Mouse (Mus musculus): Measurements from ENCODE around the gene Cep41.

Cep41 gene

DNA sequence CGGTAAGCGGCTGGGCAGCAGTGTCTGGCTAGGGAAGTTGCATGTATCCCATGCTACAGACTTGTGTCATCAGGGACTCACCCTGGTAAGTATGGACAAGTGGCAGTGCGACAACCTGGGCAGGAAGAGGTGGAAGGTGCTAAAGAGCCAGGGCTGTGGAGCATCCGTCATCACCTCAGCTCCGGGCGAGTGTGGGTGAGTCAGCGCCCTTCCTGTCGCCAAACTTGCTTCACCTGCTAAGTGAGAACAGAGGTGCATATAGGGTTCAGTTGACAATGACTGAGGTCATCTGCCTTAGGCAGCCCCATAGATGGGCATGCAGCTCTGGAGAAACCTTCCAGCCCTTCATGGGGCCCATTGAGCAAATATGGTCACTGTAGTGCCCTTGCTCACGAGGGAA lies 68.8 kb downstream of the Cep41 start:
- DNase-seq (ENCODE audit: low spot score), result no peak

DNA sequence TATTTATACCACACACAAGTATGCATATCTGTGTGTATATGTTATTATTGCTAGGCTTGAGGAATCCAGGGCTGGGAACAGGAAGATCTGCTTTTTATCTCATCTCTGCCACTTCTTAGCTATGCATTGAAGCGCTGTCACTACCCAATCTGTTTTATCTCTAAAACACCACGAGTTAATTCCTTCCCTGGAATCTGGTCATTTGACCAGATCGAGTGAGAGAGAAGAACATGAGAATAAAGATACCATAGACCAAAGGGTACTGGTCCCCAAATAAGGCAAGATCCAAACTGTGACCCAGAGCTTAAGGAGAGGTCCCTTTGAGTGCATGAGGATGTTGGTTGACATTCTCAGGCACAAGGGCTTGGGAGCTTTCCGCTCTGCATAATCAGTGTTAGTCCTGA lies 71.6 kb downstream of the Cep41 start:
- no peak for DNase-seq (ENCODE audit: low spot score)

DNA sequence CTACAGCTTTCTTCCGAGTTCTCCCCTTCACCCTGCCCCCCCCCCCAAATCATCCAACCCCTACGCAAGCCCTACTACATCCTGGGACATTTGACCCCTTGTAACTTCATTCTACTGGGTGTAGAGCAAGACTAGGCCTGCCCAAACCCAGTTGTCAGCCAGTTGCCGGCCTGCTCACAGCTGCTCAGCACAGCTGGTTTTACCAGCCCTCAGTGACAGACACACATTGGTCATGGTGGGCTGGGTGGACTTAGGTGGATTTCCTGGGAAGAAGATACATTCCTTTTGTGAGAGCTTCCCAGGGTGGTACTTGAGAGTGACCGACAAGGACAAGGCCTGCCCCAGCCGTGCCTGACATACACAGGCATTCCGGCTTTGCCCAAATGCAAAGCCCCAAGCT lies 72.6 kb downstream of the Cep41 start:
- no peak for DNase-seq (ENCODE audit: low spot score)

DNA sequence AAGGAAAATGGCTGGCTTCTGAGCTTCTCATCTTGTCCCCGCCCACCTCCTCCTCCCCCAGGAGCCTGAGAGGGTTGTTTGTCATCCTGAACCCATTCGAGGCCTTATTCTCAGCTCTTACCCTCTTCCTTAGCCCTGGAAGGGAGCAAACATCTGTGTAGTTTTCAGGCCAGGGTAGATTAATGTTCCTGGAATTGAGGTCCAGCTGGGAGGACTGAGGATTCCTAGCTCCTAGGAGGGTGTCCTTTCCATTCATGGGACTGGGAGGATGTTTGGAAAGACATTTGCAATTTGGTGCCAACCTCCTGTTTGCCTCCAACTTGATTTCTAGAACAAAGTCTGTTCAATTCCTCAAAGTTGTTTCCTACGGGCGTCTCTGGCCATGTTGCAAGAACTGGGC lies 73.0 kb downstream of the Cep41 start:
- peak; percentile 73 for DNase-seq (ENCODE audit: low spot score)

DNA sequence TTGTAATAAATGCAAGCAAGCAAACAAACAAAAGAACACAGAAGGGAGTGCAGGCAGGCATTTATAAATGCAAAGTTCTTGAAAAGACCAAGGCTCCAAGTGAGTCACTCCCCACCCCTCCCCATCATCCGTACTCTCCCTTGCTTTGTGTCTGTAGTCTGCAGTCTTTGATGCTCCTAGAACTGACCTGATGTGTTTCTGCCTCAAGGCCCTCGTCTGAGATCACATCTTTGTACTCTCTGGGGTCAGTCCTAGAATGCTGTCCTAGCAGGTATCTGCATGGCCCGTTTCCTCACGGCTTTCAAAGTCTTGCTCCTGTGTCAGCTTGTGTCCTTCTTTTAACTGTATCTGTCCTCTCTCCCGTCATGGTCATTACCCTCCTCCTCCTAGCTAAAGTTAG lies 73.9 kb downstream of the Cep41 start:
- no peak for DNase-seq (ENCODE audit: low spot score)

DNA sequence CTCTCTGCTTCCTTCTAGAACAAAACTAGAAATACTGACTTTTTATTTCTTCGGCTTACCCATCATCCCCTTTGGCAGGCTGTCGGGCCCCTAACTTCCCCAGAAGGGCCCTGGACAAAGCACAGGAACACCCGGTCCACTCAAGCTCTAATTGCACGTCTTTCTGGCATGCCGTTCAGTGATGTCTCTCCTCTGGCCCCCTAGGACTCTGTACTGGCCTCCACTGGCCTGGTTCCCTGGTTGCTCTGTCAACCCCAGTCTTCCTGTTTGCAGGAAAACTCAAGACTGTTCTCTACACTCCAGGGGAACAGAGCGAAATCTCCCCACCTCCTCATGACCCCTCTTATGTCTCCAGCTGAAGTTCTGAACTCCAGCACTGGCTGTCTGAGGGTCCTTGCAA lies 74.8 kb downstream of the Cep41 start:
- no peak for DNase-seq (ENCODE audit: low spot score)

DNA sequence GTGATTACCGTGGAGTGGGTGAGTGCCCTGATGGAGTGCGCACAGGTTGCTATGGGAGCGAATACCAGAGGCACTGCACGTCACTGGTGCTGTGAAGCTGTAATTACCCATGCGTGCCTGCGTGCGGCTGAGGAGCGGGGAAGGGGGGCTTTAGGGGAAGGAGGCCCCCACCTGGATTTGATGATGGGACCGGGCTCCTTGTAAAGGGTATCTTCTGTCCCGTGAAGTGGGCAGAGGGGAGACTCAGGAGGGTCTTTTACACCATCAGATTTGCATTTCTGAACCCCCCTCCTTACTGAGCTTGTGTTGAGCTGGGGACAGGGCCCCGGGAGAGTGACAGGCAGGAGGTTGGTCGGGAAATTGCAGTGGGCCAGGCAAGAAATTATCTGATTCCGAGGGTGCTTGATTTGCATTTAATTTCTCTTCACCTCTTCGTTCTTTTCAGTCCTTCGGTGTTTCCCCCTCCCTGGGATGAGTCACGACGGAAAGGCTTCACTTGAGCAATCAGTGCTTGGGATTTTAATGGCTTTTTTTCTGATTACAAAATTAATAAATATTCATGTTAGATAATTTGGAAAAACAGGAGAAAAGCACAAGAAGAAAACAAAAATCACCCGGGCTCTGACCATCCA lies 75.5 kb downstream of the Cep41 start:
- DNase-seq (ENCODE audit: low spot score), result no peak

DNA sequence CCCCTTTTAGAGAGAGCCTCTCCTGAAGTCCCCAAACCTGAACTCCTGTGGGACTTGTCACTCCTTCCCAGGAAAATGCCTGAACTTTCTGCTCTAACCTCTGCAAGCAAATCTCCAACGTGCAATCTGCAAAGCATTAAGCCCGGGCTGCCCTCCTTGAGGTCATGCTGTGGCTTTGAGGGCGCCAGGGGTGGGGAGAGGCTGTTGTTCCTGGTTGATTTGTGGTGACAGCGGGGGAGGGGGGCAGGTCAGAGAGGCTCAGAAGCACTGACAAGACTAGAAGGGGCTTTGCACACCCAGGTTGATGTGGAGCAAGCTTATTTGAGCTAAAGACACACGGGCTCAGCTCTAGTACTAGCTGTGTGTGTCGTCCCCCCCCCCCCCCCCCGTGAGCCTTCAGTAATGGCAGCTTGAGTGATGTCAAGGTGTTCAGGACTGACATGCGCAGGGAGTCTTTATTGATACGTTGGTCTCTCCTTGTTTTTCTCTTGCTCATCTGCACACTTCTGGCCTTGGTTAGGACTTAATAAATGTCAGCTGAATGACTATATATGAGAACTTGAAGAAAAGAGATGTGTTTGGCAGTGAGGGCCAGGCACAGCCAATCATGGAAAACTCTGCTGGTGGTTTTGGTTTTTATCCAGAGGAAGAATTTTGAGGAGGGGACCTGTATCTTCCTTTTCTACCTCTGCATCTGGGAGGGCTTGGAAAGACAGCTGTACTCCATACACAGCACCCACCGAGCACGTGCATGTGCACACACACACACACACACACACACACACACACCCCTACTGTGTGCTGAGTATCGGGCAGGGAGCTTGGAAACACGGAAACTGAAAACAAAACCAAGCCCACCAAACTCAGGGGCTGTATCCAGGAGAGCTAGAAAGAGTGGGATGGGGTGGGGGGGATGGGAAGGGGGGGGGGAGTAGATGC lies 76.3 kb downstream of the Cep41 start:
- peak; percentile 46 for DNase-seq (ENCODE audit: low spot score)

DNA sequence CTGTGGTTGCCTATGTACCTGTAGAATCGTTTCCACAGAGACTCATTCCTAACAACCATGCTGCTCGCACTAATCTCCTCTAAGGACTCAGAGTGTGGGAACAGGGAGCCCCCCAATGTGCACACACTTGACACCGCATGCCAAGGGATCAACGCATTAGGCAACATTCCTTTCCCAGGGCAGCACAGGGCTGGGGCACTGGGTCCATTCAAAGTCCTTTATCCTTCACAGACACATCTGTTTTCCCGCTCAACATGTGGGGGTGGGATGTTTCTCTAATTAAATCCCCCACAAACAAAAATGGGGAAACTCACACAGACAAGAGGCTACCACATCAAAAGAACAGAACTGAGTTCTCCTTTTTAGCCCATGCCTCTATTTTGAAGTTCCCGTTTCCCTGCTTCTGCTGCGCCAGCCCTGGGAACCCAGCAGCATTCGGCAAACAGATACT lies 77.0 kb downstream of the Cep41 start:
- no peak for DNase-seq (ENCODE audit: low spot score)

DNA sequence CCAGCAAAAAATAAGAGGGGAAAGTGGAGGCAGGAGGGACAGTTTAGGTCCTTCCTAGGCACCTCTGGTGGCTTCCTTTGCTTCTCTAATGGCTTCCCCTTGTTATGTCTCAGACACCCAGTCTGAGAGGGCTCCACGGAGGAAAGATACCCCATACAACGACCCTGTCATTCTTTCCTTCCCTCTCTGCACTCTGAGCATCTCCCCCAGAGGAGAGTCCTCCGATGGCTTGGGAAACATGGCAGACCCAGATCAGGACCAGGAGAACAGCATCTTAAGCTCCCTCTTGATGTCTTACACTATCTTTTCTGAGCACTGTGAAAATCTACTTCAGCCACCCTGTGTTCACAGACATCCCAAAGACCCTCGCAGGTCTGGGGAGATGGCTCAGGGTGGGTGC lies 77.8 kb downstream of the Cep41 start:
- DNase-seq (ENCODE audit: low spot score), result no peak

DNA sequence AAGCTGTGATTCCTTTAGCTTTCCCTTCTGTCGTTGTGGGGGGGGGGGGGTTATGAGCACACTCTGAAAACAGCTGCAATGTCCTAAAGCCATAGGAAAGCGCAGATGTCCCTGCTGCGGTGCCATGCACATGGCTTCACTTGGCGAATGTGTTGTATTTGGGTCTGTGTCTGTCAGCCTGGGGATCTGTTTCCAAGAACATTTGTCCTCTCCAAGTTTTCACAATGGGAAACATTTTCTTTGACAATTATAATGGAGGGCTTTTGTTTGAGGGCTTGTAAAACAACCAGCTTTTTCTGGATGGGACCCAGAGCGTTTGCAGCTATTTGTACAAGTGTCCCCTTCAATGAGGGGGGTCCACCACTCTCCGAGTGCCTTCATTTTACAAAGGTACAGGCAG lies 79.3 kb downstream of the Cep41 start:
- DNase-seq (ENCODE audit: low spot score), result no peak

DNA sequence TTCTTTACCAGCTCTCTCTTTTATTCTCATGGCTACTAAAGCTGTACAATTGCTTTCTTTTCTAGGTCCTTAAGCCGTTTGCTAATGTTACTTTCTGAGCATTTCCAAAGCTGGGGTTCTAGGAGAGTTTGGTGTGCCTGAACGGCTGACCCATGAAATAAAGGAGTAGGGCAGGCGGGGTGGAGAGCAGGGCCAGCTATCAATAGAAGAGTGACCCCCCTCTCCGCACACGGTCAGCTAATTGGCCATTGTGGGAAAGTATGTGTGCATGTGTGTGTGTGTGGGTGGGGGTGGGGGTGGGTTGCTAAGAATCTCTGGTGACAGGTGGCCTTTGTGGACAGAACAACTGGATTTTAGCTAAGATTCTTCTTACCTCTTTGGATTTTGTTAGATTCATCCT lies 82.3 kb downstream of the Cep41 start:
- DNase-seq (ENCODE audit: low spot score), result no peak

DNA sequence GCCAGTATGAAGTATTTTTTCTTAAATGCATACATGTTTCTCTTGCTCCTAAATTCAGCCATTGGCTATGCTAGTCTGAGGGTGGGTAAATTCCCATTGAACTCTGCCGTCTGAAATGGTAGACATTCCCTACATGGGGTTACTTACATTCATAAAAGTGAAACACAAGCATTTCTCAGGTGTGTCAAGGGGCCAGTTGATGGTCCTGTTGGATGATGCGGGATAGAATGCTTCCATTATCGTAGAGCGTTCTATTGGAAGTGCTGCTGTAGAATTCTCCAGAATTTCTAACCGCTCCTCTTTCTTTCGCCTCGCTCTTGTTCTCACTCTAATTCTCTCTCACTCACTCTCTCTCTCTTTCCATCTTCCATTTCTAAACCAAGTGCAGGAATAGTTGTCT lies 82.8 kb downstream of the Cep41 start, which contains the start of gene Cpa5:
Cpa5 (plus strand) TSS at position 301 of the 400 bp plus-strand sequence.
- no peak for DNase-seq (ENCODE audit: low spot score)

DNA sequence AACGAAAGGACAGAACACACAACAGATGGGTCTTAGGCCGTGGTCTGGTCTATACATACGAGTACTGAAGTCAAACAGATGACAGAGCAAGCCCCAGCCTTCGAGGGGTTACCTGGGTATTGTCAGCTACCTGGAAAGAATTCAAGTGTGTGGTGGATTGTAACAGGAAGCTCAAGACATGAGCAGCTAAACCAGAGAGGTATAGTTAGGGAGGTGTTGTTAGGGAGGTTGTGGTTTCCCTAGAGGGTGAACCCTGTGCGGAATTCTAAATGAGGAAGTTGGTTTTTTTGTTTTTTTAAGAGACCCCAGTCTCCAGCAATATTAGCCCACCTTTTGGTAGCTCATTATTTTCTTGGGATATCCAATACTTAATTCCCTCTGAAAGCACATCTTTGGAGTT lies 87.9 kb downstream of the Cep41 start:
- no peak for DNase-seq (ENCODE audit: low spot score)

DNA sequence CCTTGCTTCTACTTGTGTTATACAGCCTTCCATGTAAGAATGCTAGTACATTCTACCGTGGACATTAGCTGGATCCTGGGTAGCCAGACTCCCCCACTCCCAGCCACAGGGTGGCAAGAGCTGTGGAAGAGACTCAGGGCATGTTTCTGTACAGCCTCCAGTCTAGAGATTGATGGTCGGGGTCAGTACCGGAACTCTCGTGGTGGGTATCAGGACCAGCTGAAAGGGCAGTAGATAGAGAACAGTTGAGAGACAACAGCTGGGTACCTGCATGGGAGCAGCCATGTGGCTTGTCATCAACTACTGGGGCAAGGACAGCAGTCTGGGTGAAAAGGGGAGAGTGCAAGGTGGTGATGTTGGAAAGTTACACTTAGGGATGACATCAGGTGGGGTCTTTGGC lies 88.4 kb downstream of the Cep41 start:
- no peak for DNase-seq (ENCODE audit: low spot score)

DNA sequence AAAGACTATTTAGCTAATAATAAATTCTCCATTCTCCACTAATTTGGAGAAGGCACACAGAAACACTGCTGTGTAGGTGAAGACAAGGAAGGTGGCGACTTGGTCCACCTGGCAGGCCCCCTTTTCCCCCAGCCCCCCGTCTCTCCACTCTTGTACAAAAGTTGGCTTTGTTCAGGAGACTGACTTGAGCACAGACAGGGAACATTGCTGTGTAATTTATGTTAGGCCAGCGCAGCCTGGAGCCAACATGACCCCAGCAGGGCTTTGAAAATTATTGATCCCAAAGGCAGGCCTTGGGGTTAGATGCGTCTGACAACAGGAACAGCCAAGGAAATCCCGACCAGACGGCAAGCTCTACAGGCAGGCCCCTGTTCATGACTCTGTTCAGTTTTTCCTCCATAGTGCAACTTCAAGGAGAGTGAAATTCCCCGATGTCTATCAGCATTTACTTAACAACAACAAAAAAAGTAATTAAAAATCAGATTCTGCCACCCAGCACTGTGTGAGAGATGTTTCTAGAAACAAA lies 89.1 kb downstream of the Cep41 start:
- DNase-seq (ENCODE audit: low spot score), result no peak

All from adipocyte (in vitro differentiated cells).